Mouse (Mus musculus): ENCODE measurements around the gene Smbd1. TPM values are rescaled to one million over a fixed set of nuclear protein-coding genes. Genes with fewer than 3 reads are reported as not detected.

Gene Smbd1
- polyA plus RNA-seq, 1 experiment from 2014 or later, result not detected

DNA sequence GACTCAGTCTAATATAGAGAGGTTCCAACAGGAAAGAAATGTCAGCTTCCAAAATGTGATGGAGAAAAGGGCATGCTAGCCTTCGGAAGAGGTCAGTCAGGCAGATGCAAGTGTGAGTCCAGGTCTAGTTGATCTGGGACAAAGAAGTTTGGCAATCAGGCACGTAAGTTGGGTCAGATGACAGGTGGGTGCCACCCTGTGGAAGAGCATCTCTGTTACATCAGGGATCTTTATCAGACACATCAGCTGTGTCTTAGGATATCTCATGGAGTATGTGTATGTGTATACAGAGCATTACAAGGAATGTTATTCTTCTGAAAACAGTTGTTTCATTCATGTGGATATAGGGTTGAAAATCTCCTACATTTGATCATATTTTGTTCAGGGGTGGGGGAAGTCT, 45.7 kb downstream of the Smbd1 start:
- DNase-seq (ENCODE audit: low spot score), result no peak
- peaks cover 7% of the 10 kb centered on the region; the same call in 1 of the 2 replicates for H3K9me3 ChIP-seq (replicated peaks)
- H3K27me3 ChIP-seq (ENCODE audit: low read depth, poor library complexity, severe bottlenecking), result no peaks in the 10 kb centered on the region
- H3K36me3 ChIP-seq, result no peaks in the 10 kb centered on the region
- 0 out of 2 replicates have a peak, but pooled peaks cover 2% of the 10 kb centered on the region for H3K4me1 ChIP-seq
- no peak overlapping the region for H3K27ac ChIP-seq (replicated peaks)
- no peak overlapping the region for H3K4me3 ChIP-seq
- WGBS, result 91% methylated on average over 2 of the region's 2 CpGs

Other genes starting within 250 kb of the Smbd1 start
- 68.7 and 71.9 TPM in 2 replicates for gene Tfrc, start 201.6 kb downstream of the Smbd1 start, polyA plus RNA-seq (2016; fragmentation: Nextera tagmentation; extraction: Ambion mirVana)
- 8.4 and 9.8 TPM in 2 replicates for gene Tnk2, start 166.6 kb downstream of the Smbd1 start, polyA plus RNA-seq (2016; fragmentation: Nextera tagmentation; extraction: Ambion mirVana)
- gene Muc4, start 74.6 kb downstream of the Smbd1 start, polyA plus RNA-seq (2016; fragmentation: Nextera tagmentation; extraction: Ambion mirVana), result 0.32 and 1.5 TPM in 2 replicates
- gene Muc20, start 13.0 kb downstream of the Smbd1 start, polyA plus RNA-seq (2016; fragmentation: Nextera tagmentation; extraction: Ambion mirVana), result not detected in 2 replicates
- gene Fyttd1, start 67.0 kb upstream of the Smbd1 start, polyA plus RNA-seq (2016; fragmentation: Nextera tagmentation; extraction: Ambion mirVana), result 92.6 and 95.0 TPM in 2 replicates
- gene Rubcn, start 67.3 kb upstream of the Smbd1 start, polyA plus RNA-seq (2016; fragmentation: Nextera tagmentation; extraction: Ambion mirVana), result 19.0 and 22.0 TPM in 2 replicates
- 32.1 and 40.3 TPM in 2 replicates for gene Lrch3, start 103.6 kb upstream of the Smbd1 start, polyA plus RNA-seq (2016; fragmentation: Nextera tagmentation; extraction: Ambion mirVana)
- 3.9 and 4.5 TPM in 2 replicates for gene Iqcg, start 245.7 kb upstream of the Smbd1 start, polyA plus RNA-seq (2016; fragmentation: Nextera tagmentation; extraction: Ambion mirVana)
- gene Rpl35a, start 246.0 kb upstream of the Smbd1 start, polyA plus RNA-seq (2016; fragmentation: Nextera tagmentation; extraction: Ambion mirVana), result 787 and 975 TPM in 2 replicates

All from midbrain, embryonic 10.5 days (tissue).